Mouse (Mus musculus) left cerebral cortex, postnatal 36 days (tissue): ENCODE data around the gene Mcm3. TPM values are rescaled to one million over a fixed set of nuclear protein-coding genes. Genes with fewer than 3 reads are reported as not detected.

Experiments
- total RNA-seq, 2 experiments: library from RNA; stranded (reverse); gene quantifications; 2 replicates each; pipeline ENCODE4 v1.2.3; 2021

Mcm3 gene
- total RNA-seq, 2 experiments from 2014 or later = 1.9 to 3.3 TPM

Other genes starting within 250 kb of the Mcm3 start
- gene Pkhd1, start 202.2 kb downstream of the Mcm3 start, total RNA-seq = under 1 TPM; 0.02 to 0.07 TPM
- gene Il17a, start 89.4 kb downstream of the Mcm3 start, total RNA-seq = not detected
- under 1 TPM in 1 of 2 experiments, not detected in 1; 0.43 TPM for gene Il17f, start 29.7 kb downstream of the Mcm3 start, total RNA-seq
- 100 to 1,000 TPM; 123 to 125 TPM for gene Paqr8, start 70.3 kb upstream of the Mcm3 start, total RNA-seq
- 1 to 10 TPM; 1.6 TPM for gene Efhc1, start 131.3 kb upstream of the Mcm3 start, total RNA-seq